Mouse (Mus musculus): ENCODE data around the gene Eif4g3. TPM values are rescaled to one million over a fixed set of nuclear protein-coding genes. Genes with fewer than 3 reads are reported as not detected.

Eif4g3 gene
- total RNA-seq (2023; ENCODE audit: inconsistent age) = 162 to 173 TPM (median 169 TPM) in 4 replicates

DNA sequence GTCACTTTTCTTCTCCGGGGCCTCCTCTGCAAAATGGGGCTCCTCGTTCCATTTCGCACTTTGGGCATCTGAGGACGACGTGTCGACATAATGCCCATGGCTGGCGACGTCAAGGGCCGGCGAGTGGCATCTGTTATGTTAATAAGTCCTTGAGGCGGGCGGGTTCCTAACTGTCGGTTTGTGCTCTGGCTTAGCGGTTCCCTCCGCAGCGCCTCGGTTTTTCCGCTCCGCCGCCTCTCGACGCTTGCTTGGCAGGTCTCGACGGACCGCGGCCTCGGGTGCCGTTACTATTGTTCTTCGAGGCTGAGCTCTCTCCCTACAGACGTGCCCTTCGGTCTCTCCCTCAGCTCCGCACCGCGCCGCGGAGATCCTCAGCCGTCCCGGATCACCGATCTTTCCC, at the start of gene Eif4g3:
Eif4g3 (plus strand) TSS at position 133 of the 400 bp plus-strand sequence.

DNA sequence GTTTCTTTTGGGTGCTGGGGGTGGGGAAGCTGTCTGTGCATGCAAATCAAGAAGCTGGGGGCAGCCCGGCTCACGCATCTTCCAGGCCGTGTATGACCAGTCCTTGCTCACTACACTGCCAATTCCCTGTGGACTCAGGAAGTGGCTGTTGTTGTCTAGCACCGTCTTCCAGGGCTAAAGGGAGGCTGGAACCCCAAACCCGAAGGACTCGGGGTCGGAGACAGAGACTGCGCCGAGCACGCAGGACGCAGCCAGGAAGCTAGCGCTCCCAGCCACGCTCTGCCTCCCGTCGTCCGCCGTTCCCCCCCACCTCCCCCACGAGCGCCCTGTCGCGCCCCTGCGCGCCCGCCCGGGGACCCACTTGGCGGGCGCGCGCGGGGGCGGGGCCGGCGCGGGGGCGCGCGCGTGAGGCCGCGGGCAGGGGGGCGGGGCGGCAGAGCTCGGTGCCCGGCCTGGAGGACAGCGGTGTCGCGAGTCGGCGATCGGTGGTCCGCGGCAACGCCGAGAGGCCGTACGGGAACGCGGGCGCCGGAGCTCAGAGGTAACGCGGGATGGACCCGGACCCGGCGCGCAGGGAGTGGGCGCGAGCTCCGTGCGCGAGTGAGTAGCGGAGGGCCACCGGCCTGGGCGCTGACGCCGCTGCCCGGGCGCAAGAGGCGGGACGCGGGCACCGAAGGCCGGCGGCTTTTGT, 223.5 kb downstream of the Eif4g3 start, which contains the start of gene Hp1bp3:
Hp1bp3 (plus strand) TSS at position 97 of the 691 bp plus-strand sequence.

GRCm38 (mm10) chr4:138250088-138250960, 257.5 kb downstream of the Eif4g3 start, which contains the start of the genes Sh2d5 and Kif17:
TSS of gene Sh2d5 (plus strand) at chr4:138250403.
TSS of gene Kif17 (plus strand) at chr4:138250435.

Other genes starting within 250 kb of the Eif4g3 start
- gene Alpl, start 196.6 kb upstream of the Eif4g3 start, total RNA-seq (2023; ENCODE audit: inconsistent age) = 43.8 to 47.0 TPM (median 45.5 TPM) in 4 replicates
- gene Ece1, start 130.8 kb upstream of the Eif4g3 start, total RNA-seq (2023; ENCODE audit: inconsistent age) = 19.6 to 29.4 TPM (median 28.7 TPM) in 4 replicates
- gene Hp1bp3, start 223.3 kb downstream of the Eif4g3 start, total RNA-seq (2023; ENCODE audit: inconsistent age) = 98.7 to 110 TPM (median 104 TPM) in 4 replicates

All from B cell, adult (primary cell).